Mouse (Mus musculus) mature B cell (primary cell): ENCODE measurements around the gene Pitpnc1.
"Not testable (repeated sequence)": the region's sequence is repeated elsewhere in the genome, so short reads cannot be mapped to it uniquely, and the experiment has no call there.

Source experiments
- in situ Hi-C: fragments of 300-500 bp; cut with MboI; formaldehyde crosslinking; loops from 2 replicates; pipeline ENCODE4 v1.14.3; 2019

The Pitpnc1 gene

GRCm38 (mm10) chr11:107470521-107471041, at the start of gene Pitpnc1:
Gene Pitpnc1, minus strand, starts transcription at chr11:107470699.
- in situ Hi-C loops: loop anchor here (5.0 kb wide), 2 partner anchors 78 to 203 kb away; no protein-coding TSS in a partner anchor

GRCm38 (mm10) chr11:107518645-107519429, 48.3 kb upstream of the Pitpnc1 start:
- in situ Hi-C loops: no loop called here

- in situ Hi-C loops: no loop called here
Measured at GRCm38 (mm10) chr11:107516387-107516786, 45.9 kb upstream of the Pitpnc1 start.

- in situ Hi-C loops: no loop called here
Measured at GRCm38 (mm10) chr11:107513047-107513446, 42.5 kb upstream of the Pitpnc1 start.

GRCm38 (mm10) chr11:107511954-107512353, 41.5 kb upstream of the Pitpnc1 start:
- in situ Hi-C loops: not testable (repeated sequence)

GRCm38 (mm10) chr11:107510362-107511269, 40.1 kb upstream of the Pitpnc1 start:
- in situ Hi-C loops: no loop called here

GRCm38 (mm10) chr11:107509631-107510338, 39.3 kb upstream of the Pitpnc1 start:
- in situ Hi-C loops: no loop called here

GRCm38 (mm10) chr11:107506260-107506659, 35.8 kb upstream of the Pitpnc1 start:
- in situ Hi-C loops: no loop called here

- in situ Hi-C loops: not testable (repeated sequence)
Measured at GRCm38 (mm10) chr11:107504364-107504763, 33.9 kb upstream of the Pitpnc1 start.

- in situ Hi-C loops: no loop called here
Measured at GRCm38 (mm10) chr11:107502801-107503200, 32.3 kb upstream of the Pitpnc1 start.

GRCm38 (mm10) chr11:107484341-107484740, 13.8 kb upstream of the Pitpnc1 start:
- in situ Hi-C loops: no loop called here

GRCm38 (mm10) chr11:107479862-107480203, 9.3 kb upstream of the Pitpnc1 start:
- in situ Hi-C loops: no loop called here

- in situ Hi-C loops: no loop called here
Measured at GRCm38 (mm10) chr11:107479053-107479861, 8.8 kb upstream of the Pitpnc1 start, which contains the start of gene Psmd12. Gene Psmd12, plus strand, starts transcription at chr11:107479484.

- in situ Hi-C loops: loop anchor here (5.0 kb wide), 2 partner anchors 81 to 206 kb away; no protein-coding TSS in a partner anchor
Measured at GRCm38 (mm10) chr11:107473137-107473820, 2.8 kb upstream of the Pitpnc1 start.

GRCm38 (mm10) chr11:107472304-107472703, 1.8 kb upstream of the Pitpnc1 start:
- in situ Hi-C loops: loop anchor here (5.0 kb wide), 2 partner anchors 80 to 205 kb away; no protein-coding TSS in a partner anchor

GRCm38 (mm10) chr11:107471071-107471720, 697 bp upstream of the Pitpnc1 start:
- in situ Hi-C loops: loop anchor here (5.0 kb wide), 2 partner anchors 79 to 204 kb away; no protein-coding TSS in a partner anchor

GRCm38 (mm10) chr11:107469523-107470371, 752 bp downstream of the Pitpnc1 start:
- in situ Hi-C loops: loop anchor here (5.0 kb wide), 2 partner anchors 77 to 202 kb away; no protein-coding TSS in a partner anchor

- in situ Hi-C loops: no loop called here
Measured at GRCm38 (mm10) chr11:107469031-107469522, 1.4 kb downstream of the Pitpnc1 start.
